Mouse (Mus musculus) spleen, postnatal 36 days (tissue): ENCODE results near the gene Napepld.
A peak's percentile ranks its signal among the peaks of the same experiment; 100 is the strongest.
"Not testable (repeated sequence)": the region's sequence is repeated elsewhere in the genome, so short reads cannot be mapped to it uniquely, and the experiment has no call there.

ENCODE experiments used
- DNase-seq, 2 experiments: peaks; one replicate each; pipeline ENCODE4 v3.0.0; 2022; ENCODE audit warnings: low spot score in 2 of 2, mixed read lengths in 1 of 2

Gene Napepld

DNA sequence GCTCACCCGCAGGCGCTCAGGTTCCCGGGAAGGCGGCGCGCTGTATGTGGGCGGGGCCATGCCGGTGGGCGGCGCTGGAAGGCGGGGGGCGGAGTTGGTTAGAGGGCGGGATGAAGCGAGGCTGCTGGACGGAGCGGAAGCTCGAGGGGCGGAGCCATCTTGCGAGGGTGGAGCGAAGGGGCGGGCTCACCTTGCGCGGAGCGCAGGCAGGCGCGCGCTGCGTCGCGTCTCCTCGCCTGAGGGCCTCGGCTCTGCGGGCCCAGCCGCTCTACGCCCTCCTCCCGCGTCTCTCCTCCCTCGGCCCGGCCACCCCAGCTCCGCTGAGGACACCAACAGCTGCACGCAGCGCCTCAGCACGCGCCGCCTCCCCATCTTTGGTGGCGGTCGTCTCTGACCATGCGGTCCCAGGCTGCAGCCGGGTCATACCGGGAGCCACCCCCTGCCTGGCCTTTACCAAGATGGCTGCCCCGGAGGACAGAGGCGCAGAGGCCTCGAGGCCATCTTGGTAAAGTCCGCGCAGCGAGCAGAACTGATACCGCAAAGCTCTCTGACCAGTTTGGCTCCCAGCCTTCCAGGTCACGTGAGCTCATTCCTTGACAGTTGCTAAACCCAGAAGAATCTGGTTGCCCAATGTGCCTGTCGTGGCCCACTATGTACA is at the start of gene Napepld:
TSS of gene Napepld (minus strand) at position 46 of the 658 bp plus-strand sequence.
- DNase-seq = peak; percentile 98 to 99

DNA sequence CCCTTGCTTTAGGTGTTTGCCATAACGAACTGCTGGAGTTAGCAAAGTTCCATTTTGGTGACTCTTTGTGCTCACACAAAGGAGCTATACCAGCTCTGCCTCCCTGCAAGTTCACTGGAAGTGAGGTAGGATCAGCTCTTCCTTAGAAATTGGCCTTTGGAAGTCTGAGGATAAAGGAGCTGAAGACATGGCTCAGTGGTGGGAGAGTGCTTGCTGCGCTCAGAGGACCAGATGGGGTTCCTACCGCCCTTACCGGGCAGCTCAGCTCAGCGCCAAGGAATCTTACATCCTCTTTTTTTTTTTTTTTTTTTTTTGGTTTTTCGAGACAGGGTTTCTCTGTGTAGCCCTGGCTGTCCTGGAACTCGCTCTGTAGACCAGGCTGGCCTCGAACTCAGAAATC is 44.8 kb upstream of the Napepld start:
- DNase-seq = no peak

DNA sequence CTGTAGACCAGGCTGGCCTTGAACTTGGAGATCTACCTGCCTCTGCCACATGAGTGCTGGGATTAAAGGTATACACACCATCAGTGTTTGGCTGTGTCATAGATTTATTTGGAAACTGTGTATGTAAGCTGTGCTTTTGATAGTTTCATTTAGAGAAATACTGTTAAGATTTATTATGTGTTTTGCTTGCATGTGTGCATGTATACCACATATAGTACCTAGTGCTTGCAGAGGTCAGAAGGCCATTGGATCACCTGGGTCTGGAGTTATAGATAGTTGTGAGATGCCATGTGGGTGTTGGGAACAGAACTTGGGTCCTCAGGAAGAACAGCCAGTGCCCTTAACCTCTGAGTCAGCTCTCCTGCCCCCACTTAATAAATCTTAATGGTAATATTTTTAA is 43.5 kb upstream of the Napepld start:
- no peak for DNase-seq

DNA sequence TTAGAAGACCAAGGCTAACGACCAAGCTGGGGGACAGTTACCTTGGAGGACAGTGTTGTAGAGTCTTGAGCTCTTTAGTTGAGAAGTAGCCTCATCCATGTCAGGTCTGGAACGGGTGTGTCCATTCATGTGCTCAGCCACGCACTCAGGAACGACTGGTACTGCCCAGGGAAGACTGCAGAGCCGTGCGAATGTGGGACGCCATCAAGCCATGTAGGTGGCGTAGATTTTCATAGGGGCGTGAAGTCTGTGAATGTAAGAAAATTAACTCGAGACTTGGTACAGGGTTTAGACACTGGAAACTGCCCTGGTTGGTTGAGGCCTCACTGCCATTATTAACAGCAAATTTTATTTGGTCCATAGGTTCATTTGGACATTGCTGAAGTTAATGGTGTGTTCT is 42.4 kb upstream of the Napepld start:
- no peak for DNase-seq

DNA sequence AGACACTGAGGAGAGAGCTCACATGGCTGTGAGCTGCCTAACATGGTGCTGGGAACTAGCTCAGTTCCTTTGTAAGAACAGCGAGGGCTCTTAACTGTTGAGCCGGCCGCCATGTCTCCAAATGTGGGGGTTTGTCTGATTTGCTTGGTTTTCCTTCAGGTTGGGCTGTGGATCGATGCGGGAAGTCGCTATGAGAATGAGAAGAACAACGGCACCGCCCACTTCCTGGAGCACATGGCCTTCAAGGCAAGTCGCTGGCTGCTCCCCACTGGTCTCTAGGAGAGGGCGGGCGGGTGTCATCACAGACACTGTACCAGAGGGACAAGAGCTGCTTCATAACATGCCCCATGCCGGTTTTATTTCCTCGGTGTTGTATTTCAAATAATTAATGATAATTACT is 38.7 kb upstream of the Napepld start:
- no peak for DNase-seq

DNA sequence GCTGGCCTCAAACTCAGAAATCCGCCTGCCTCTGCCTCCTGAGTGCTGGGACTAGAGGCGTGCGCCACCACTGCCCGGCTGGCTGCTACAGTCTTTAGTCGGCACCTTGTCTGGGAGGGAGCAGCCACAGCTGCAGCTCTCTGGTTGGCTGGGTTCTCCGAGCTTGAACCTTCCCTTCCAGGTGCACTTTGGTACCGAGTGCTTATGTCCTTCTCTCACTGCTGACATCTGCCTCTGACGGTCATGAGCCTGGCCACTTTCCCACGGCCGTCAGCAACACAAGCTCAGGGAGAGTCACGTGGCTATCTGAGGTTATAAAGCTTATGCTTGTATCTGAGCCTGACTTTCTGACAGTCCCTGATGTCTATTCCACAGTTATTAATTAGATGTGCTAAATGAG is 37.9 kb upstream of the Napepld start:
- DNase-seq = no peak

- DNase-seq = no peak
These were observed 36.4 kb upstream of the Napepld start for GRCm38 (mm10) chr5:21737620-21738019.

DNA sequence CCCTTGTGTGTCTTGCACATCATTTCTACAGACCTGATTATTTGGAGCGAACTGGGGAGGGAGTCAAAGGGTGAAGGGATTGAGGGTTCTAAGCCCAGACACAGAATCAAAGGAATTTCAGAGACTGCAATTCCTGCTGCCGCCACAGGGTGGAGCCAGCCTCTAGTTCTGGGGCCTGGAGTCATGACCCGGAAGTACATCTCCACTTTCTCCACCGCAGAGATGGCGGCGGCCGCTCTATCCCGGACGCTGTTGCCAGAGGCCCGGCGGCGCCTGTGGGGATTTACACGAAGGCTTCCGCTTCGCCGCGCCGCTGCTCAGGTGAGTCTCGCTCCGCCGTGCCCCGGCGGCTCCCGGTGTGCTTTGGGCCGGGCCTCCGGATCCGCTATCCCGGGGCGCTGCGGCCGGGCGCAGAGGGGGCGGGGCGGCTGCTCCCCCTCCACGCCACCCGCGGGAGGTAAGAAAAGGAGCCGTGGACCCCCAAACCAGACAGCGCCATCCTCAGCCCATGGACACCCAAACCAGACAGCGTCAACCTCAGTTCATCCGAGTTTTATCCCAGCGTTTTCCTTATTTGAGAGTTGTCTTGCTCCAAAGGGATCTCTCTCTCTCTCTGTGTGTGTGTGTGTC is 35.9 kb upstream of the Napepld start, which contains the start of gene Pmpcb:
TSS of gene Pmpcb (plus strand) at position 186 of the 630 bp plus-strand sequence.
- peak; percentile 78 to 82 for DNase-seq

GRCm38 (mm10) chr5:21736046-21736445 is 34.9 kb upstream of the Napepld start:
- no peak for DNase-seq

DNA sequence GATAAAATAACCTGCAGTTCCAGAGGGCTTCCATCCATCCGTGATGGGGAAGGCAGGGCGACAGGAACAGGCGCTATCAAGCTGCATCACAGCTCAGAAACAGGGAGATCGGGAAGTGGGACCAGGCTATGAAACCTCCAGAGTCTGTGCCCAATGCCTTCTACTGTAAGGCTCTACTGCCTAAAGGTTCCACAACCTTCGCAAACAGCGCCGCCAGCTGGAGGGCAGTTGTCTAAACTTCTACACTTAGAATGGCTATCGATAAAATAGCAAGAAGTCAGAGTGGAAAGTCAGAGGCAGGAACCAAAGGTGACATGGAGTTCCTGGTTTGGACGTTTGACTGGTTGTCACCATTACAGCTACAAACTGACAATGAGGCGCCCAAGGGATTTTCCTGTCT is 34.4 kb upstream of the Napepld start:
- DNase-seq = peak; percentile 71 to 72

- no peak for DNase-seq
These were observed 33.9 kb upstream of the Napepld start for GRCm38 (mm10) chr5:21735100-21735499.

DNA sequence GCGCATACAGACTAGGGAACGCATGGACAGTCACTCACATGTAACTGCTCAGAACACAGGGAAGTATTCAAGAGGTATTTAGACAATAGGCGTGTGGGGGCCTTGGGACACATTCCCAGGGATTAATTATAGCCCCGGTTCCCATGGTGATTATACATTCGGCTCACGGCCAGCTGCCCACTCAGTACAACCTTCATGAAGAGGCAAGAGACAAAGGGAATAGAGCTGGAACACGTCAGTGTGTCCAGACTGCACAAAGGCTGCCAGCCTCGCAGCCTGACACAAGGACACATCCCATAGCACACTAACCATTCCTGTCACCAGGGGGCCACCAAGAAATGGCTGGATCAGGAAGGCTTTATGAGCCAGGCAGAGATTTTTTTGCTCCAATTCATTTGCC is 31.7 kb upstream of the Napepld start:
- peak in 1 of 2 experiments; percentile 4 for DNase-seq

- DNase-seq = no peak
These were observed 31.1 kb upstream of the Napepld start for GRCm38 (mm10) chr5:21732177-21732911.

- no peak for DNase-seq
These were observed 27.9 kb upstream of the Napepld start for GRCm38 (mm10) chr5:21729107-21729506.

- no peak for DNase-seq
These were observed 23.7 kb upstream of the Napepld start for GRCm38 (mm10) chr5:21724872-21725271.

- DNase-seq = no peak
These were observed 23.2 kb upstream of the Napepld start for GRCm38 (mm10) chr5:21724427-21724826.

- DNase-seq = no peak
These were observed 18.0 kb upstream of the Napepld start for GRCm38 (mm10) chr5:21719209-21719608.

DNA sequence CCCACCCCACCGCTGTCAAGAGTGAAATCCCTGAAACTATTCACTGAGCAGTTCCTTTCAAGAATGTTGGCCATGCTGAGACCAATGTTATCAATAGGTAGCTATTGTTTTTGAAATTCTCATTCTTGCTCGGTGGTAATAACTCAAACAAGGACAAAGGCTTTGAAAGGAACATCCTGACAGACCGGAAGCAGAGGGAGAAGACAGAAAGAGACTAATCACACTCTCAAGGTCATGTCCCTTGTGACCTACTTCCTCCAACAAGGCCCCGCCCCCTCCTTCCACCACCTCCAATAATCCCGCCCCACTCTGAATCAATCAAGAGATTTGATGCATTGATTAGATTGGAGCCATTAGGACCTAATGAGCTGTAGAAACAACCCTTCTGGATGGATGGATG is 17.4 kb upstream of the Napepld start:
- no peak for DNase-seq

DNA sequence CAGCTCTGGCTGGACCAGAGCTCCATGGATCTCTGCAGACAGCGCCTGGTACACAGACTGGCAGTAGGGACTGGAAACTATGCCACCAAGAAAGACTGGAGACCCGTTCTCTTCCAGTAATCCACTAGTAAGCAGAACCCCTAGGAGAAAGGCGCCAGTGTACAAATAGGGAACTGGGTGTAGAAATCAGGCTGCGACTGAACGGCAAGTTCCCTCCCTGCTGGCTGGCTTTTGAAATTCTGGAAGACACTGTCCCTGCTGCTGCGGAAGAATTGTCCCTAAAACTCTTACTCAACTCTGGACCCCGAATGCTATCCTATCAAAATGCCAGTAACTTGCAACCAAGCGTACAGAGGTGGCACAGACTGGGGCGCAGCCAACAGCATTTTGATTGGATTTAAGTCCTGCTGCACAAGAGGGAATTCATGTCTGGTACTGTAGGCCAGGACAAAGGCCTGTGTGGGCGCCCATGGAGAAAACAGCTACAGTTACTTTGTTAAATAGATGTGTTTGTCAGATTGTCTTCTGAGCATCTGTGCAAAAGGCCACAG is 16.0 kb upstream of the Napepld start:
- DNase-seq = no peak

GRCm38 (mm10) chr5:21714447-21714846 is 13.3 kb upstream of the Napepld start:
- DNase-seq = no peak

DNA sequence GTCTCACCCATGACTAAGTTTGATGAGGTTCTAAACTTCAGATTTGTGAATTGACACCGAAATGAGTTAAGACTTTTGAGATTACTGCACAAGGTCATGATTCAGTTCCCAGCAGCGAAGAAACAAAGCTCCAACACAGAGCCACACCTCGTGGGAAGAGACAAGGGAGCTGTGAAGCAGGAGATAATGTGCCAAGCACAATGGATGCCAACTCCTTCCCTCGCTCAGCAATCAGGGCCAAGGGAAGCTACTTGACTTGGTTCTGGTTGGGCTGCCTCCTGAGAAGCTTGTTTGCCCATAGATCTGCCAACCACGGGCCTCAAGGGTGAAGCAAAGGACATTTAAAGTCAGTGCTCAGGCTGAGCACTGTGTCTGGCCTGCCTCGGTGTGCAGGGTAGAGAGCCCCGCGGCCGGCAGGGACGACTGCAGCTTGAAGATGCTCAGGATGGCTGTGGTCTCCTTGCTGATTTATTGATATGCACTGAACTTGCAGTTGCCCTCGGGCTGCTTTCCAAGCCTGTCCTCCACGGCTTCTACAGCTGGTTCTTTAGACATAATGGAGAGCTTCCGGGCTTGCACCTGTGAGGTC is 11.0 kb upstream of the Napepld start:
- no peak for DNase-seq

- DNase-seq = not testable (repeated sequence)
These were observed 6.8 kb upstream of the Napepld start for GRCm38 (mm10) chr5:21708011-21708410.
